18 mouse cellular contexts compared by ENCODE assay signal in the genomic region with DNA sequence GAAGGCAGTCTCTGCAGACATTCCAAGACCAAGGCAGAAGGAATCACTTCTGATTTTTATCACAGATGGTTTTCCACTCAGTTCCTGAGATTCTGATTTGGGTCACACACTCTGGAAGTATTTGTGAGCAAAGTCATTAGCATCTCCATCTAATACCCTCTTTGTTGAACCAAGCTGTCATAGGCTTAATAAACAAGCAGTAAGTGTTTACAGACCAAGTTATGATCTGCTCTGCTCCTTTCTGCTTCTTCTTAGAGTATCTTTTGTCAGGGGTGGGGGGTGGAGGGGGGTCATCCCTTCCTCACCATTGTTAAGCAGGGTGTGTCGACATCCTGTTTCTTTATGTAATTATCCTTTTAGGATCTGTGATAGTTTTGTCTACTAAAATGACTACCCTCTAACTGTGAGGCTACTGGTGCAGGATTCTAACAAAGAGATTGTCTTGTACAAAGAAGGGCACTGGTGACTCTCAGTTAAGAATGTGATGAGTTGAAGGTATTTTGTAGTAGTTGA.
DNase-seq lines count a peak whose midpoint lies in the region; ATAC-seq and TF ChIP-seq lines count a peak whose summit lies in the region.
"Had no signal": no experiment of that assay in that cellular context is flagged by ENCODE, and none has a peak within 500 bp of the region (broad histone marks: within the 10 kb centered on the region; RNA-seq: fewer than 3 reads in every experiment).

No protein-coding gene starts in this region.

- peaks cover 33% of the 10 kb centered on the region for H3K4me1 ChIP-seq in heart, embryonic 13.5 days
- 0 out of 2 replicates have a peak, but pooled peaks cover 2% of the 10 kb centered on the region for H3K4me1 ChIP-seq in lung, embryonic 14.5 days (ENCODE audit: insufficient read depth)
- peaks cover 2% of the 10 kb centered on the region for H3K4me1 ChIP-seq in brown adipose tissue, adult 24 weeks (ENCODE audit: control insufficient read depth, insufficient read depth, insufficient read length, low read length)
- H3K4me1 ChIP-seq: neural tube, embryonic 13.5 days had no signal

- H3K36me3 ChIP-seq in heart, embryonic 13.5 days, result no peaks in the 10 kb centered on the region
- no peaks in the 10 kb centered on the region for H3K36me3 ChIP-seq in lung, embryonic 14.5 days (ENCODE audit: insufficient read depth)
- H3K36me3 ChIP-seq in macrophage (ENCODE audit: inconsistent target), result no peaks in the 10 kb centered on the region
- H3K36me3 ChIP-seq: hindbrain, embryonic 12.5 days; neural tube, embryonic 13.5 days had no signal

- no peak for ATAC-seq in heart, embryonic 13.5 days (ENCODE audit: extremely low read depth, insufficient number of reproducible peaks, low FRiP score, low TSS enrichment)
- peak; percentile 19; the same call in 1 of the 2 replicates for ATAC-seq in lung, embryonic 14.5 days (ENCODE audit: insufficient read depth)

- no peak overlapping the region for H3K4me3 ChIP-seq in heart, embryonic 13.5 days
- H3K4me3 ChIP-seq in lung, embryonic 14.5 days (ENCODE audit: low read depth, low read length), result no peak overlapping the region
- H3K4me3 ChIP-seq in brown adipose tissue, adult 24 weeks (ENCODE audit: insufficient read depth, low read depth, low read length), result no peak overlapping the region
- H3K4me3 ChIP-seq in macrophage (ENCODE audit: inconsistent target), result no peak overlapping the region
- H3K4me3 ChIP-seq: erythroblast, embryonic 14.5 days; hindbrain, embryonic 12.5 days; neural tube, embryonic 13.5 days had no signal

- no peak overlapping the region for H3K9ac ChIP-seq in heart, embryonic 13.5 days
- no peak overlapping the region for H3K9ac ChIP-seq in lung, embryonic 14.5 days
- H3K9ac ChIP-seq: hindbrain, embryonic 12.5 days; liver, embryonic 14.5 days; neural tube, embryonic 13.5 days had no signal

- H3K9me3 ChIP-seq in heart, embryonic 13.5 days, result no peaks in the 10 kb centered on the region
- H3K9me3 ChIP-seq in lung, embryonic 14.5 days (ENCODE audit: low read depth, low read length), result no peaks in the 10 kb centered on the region
- H3K9me3 ChIP-seq: hindbrain, embryonic 12.5 days; neural tube, embryonic 13.5 days had no signal

- peak overlapping the region; percentile 42; the same call in 1 of the 2 replicates for H3K27ac ChIP-seq in heart, embryonic 13.5 days (replicated peaks)
- H3K27ac ChIP-seq in lung, embryonic 14.5 days (ENCODE audit: low read depth), result peak overlapping the region; percentile 44; the same call in 1 of the 2 replicates
- H3K27ac ChIP-seq in brown adipose tissue, adult 24 weeks (replicated peaks; ENCODE audit: low read depth, low read length), result peak overlapping the region; percentile 66
- H3K27ac ChIP-seq in macrophage, result peak overlapping the region; percentile 38
- H3K27ac ChIP-seq: hindbrain, embryonic 12.5 days; liver, embryonic 14.5 days; neural tube, embryonic 13.5 days had no signal

- DNase-seq in heart, postnatal 14 days, result no peak
- DNase-seq in lung, embryonic 14.5 days, result peak; percentile 40
- no peak for DNase-seq in lung, postnatal 14 days
- no peak for DNase-seq in natural killer cell, adult 2 months (ENCODE audit: low spot score in 2 of 2)
- DNase-seq: adrenal gland, postnatal 14 days; B cell, adult 2 months; cerebellum, adult 2 months; kidney, adult 18-20 months; layer of hippocampus, adult 9-11 months; spleen, adult 18-20 months; thymus, postnatal 4 days had no signal

- H3K27me3 ChIP-seq in heart, embryonic 13.5 days (replicated peaks), result no peaks in the 10 kb centered on the region
- no peaks in the 10 kb centered on the region for H3K27me3 ChIP-seq in lung, embryonic 14.5 days (ENCODE audit: insufficient read depth, low read length)
- H3K27me3 ChIP-seq: neural tube, embryonic 13.5 days had no signal

- intact Hi-C loops in heart, postnatal 14 days (cut with DNase I), result loop anchor here (2.0 to 5.0 kb wide), 2 partner anchors 44 to 76 kb away; no protein-coding TSS in a partner anchor

- H3K79me2 ChIP-seq in macrophage (ENCODE audit: inconsistent target), result no peaks in the 10 kb centered on the region

- H3K4me2 ChIP-seq in heart, embryonic 13.5 days, result no peak overlapping the region
- no peak overlapping the region for H3K4me2 ChIP-seq in lung, embryonic 14.5 days
- H3K4me2 ChIP-seq: hindbrain, embryonic 12.5 days; neural tube, embryonic 13.5 days had no signal

- 65% methylated on average over 1 of the region's 1 CpGs for WGBS in heart, embryonic 13.5 days
- WGBS in lung, embryonic 14.5 days, result 41% methylated on average over 1 of the region's 1 CpGs
- 73% methylated on average over 1 of the region's 1 CpGs for WGBS in macrophage (ENCODE audit: missing documents)

- no peak for TF ChIP-seq CTCF in lung, embryonic 14.5 days (IDR thresholded peaks at IDR 0.05; ENCODE audit: low read depth)
